Mouse (Mus musculus) heart, postnatal 0 days (tissue): ENCODE data around the gene Hfe2.

ENCODE experiments used
- CTCF ChIP-seq: IDR thresholded peaks from 2 replicates; pipeline ENCODE4 v1.5.1; 2016; ENCODE audit warnings: antibody characterized with exemption, control low read depth, low read depth
- EP300 ChIP-seq: IDR thresholded peaks from 2 replicates; pipeline ENCODE4 v1.6.1; 2016; ENCODE audit warnings: antibody characterized with exemption, low read depth

- TF ChIP-seq CTCF: peak; percentile 32
- TF ChIP-seq EP300: 0 out of 2 replicates have a peak, but pooled peaks have one; percentile 67
Measured at GRCm38 (mm10) chr3:96576690-96577541, 51.9 kb downstream of the Hfe2 start, which contains the start of gene Gm16253.
